Mouse (Mus musculus) spleen, postnatal 36 days (tissue): ENCODE results near the gene Pdp2.
A peak's percentile ranks its signal among the peaks of the same experiment; 100 is the strongest.

Experiments
- DNase-seq, 2 experiments: peaks; one replicate each; pipeline ENCODE4 v3.0.0; 2022; ENCODE audit warnings: low spot score in 2 of 2, mixed read lengths in 1 of 2

The Pdp2 gene

DNA sequence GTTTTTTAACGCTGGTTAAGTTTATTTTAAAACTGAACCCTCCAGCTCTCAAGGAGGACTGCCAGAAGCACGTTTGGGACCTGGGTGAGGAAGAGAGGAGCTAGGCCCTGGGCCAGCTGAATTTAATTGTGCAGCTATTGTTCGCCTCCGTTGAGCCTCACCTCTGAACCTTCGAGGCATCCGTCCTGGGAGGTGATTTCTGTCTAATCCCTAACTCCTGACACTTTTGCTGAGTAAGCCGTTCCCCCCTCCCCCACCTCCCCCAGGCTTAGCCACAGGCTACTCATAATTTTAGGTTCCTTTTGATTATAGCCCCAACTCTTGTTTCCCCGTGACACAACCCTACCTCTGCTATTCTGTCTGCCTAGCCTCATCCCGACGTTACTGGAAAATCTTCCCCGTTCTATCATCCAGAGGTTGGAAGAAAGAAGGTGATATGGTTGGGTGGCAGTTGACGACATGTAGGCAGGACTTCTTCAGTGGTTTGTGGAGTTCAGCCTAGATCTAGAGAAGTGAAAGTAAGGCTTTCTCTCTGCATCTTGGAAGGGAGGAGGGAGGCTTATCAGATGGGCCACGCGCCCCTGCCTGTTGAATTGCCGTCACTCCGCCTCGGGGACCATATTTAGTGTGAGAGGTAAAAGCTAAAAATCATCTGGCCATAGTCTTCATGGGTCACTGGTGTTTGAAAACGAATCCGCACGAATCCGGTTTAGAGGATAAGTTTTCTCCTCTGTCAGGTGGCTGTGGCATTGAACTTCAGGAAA lies 4.7 kb downstream of the Pdp2 start:
- DNase-seq = peak in 1 of 2 experiments; percentile 13

DNA sequence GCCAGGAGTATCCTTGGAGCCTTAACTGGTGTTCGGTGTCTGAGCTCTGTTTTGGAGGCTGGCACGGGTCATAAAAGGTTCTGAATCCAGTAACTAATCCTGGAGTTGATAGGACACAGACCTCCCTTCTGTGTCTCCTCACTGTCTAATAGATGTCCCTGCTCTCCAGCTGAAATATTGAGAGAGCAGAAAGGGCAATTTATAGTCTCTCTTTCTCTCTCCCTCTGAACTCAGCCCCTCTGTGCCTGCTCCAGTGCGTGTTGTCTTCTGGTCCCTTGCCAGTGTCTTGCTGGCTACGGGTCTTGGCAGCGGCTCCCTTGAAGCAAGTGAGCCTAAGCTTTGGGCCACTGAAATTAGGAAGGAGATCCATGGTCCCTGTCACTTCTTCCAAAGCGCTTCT lies 6.4 kb downstream of the Pdp2 start:
- no peak for DNase-seq

DNA sequence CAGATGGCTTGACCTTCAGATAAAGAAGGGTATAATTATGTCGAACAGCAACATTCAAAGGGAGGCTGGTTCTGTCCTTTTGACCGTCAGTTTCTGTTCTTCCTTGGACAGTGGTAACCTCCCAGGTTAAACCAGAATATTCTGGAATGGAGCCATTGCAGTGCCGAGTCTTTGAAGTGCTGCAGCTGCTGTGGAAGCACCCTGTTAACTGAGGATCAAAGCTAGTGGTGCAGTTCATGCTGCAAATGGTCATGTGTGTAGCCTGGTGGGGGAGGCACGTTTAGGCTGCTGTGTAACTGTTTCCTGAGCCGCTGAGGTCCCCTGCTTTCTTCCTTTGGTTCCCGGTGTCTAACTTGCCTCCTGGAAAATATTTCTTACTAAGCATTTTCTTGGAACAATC lies 7.2 kb downstream of the Pdp2 start:
- no peak for DNase-seq

DNA sequence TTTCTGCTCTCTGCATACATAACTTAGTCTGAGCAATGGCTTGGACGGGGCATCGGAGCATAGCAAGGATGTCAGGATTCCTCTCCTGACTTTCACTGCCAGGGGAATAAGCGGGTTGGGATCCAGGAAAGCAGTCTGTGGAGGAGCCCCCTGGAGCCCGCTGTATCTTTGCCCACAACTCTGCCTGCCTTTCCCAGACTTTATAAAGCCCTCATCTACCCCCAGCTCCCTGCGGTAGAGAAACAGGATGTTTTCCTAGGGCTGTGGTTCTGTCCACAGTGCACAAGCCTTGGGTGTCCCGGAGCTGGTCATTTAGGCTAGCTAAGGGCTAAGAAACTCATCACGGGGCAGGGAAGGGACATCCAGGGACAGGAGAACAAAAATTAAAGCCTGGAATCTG lies 10.1 kb downstream of the Pdp2 start:
- DNase-seq = no peak

DNA sequence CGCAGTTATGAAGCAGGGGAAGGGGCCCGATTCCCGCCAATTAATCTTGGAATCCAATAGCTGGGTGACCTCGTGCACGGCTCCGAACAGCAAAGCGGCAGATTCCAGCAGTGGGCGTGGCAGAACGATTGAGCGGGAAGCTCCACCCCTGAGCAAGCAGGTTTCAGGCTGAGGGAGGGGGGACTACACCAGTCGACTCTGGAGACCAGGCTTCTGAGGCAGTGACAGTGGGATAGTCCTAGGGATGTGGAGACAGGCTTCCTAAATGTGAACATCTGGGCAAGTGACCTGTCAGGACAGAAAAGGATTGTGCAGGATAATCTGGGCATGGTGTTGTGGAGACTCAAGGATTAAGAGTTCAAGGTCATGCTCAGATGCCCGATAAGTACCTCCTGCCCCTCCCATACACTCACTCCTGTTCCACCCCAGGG lies 10.7 kb downstream of the Pdp2 start:
- no peak for DNase-seq

DNA sequence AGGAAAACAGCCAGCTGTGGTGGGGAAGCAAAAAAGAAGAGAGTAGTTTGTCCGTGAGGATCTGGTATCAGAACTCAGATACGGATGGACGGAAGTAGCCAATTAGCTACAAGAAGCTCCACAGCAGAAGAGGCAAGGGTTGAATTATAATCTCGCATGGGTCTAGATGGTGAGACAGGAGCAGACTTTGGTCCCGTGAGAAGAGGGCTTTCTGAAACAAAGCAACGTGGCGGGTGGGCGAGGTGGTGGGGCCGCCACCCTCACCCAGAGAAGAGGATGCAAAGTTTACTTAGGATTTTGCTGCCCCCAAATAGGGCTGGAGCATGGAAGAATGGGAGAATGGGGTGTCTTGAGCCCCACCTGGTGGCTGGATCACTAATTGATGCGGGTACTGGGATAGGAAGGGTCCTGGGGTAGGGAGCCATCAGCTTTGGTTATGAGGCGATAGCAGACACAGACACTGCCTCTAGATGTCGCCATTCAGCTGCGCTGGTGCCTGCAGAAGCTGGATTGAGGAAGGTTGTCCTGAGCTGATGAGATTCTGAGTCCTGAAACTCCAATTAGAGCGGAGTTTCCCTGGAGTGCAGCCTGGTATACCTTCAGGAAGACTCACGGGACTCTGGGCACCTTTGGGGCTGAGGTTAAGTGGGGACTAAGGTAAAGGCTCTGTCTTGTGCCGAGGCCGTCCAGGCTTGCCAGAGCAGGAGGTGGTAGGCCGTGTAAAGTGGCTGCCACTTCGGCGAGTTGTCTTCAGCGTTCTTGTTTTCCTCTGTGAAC lies 11.4 kb downstream of the Pdp2 start:
- peak; percentile 68 to 69 for DNase-seq

DNA sequence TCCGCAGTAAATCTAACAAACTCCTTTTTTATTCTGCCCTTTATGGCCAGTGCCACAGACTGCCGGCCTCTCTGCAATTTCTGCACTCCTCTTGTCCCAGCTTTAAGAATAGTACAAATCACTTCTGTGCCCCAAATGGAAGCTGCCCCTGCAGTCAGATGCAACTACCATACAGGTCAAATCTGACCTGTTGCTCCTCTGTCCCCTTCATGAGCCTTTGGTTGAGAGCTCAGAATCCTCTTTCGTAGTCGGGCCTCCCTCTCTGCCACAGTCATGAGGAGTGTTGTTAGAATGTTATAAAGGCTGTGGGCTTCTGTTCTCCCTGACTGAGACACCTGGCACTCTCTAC lies 12.0 kb downstream of the Pdp2 start:
- DNase-seq = no peak

DNA sequence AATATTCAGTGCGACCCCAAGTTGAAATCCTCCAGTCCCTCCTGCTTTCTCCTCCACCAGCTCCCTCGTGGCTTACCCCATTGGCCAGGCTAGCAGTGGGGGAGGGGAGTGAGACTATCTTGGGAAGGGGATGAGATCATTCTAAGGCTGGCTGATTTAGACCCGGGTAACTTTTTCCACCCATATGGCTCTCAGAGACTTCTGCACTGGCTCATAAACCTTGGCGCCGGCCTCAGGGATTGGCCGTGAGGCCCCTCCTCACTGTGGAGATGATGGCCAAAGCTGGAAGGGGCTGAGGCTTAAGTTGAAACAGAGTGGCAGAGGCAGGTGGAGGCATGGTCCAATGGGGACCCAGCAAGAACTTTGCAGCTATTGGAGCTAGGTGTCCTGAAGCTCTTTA lies 15.1 kb downstream of the Pdp2 start:
- no peak for DNase-seq

DNA sequence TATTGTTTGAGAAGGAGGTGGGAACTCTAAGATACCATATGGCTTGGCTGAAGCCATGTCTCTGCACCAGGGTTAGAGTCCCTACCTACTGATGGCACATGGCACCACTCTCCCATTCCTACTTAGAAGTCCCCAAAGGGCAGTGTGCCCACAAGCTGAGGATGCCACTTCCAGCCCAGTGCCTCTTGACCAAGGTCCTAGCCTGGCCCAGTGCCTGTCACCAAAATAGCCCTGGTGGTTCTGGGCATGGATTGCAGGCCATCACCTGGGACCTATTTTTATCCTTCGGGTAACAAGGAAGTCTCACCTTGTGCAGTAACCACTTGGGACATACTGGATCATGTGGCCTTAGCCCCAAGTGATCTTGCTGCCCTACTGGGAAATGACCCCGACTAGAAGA lies 16.7 kb downstream of the Pdp2 start:
- DNase-seq = no peak

DNA sequence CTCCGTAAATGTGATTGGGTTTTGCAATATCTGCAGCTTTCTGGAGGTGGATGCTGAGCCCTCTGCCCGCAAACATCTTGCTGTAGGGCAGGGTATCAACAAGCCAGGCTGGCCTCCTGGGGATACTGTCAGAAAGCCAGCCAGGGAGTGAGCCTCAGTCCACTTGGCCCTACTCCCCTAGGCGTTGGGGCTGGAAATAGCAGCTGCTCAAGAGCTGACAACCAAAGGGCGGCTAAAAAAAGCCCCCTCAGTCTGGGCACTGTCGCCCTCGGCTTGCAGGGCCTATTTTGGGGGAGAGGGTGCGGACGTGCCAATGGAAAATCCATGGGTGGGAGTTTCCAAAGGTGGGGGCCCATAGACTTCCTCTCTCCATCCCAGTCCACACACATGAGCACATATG lies 18.0 kb downstream of the Pdp2 start:
- no peak for DNase-seq

DNA sequence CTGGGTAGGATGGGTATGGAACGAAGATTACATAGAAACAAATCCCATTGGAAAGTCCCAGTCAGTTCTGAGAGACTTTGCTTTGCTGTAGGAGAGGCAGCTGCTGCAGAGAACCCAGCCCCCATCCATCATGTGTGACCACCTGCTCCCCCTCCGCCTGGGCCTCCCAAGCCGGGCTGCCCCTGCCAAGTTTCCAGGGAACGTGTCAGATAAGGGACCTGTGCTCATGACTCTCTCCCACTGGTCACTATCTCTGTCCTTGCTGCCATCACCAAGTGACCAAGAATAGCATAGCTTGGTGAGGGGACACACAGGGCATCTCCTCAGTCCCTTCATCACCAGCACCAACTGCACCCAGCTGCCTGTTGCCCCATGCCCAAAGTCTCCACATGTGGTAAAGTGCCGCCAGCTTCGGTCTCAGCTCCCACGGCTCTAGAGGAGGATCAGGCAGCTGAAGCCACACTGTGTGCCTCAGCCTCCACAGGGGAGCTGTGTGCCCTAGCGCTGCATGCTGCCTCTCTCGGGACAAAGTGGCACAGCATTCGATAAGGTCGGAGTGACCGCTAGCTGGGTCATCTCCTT lies 19.0 kb downstream of the Pdp2 start:
- DNase-seq = no peak

DNA sequence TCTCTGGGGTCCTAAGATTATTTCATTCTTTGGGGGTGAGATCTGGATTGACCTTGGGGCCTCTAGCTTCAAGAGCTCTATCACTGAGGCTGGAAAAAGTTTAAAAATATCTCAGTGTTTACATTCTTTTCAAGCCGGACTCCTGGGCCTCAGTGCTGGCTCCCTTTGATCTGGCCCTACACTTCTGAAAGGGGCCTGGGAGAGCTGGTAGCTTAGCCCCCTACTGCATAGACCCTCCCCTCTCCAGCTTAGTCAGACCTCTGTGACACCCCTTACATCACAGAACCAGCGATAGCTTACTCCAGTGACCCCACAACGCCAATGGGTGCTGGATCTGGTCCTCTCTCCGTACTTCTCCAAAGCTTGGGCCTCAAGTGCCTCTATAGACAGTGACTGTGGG lies 20.4 kb downstream of the Pdp2 start:
- no peak for DNase-seq

DNA sequence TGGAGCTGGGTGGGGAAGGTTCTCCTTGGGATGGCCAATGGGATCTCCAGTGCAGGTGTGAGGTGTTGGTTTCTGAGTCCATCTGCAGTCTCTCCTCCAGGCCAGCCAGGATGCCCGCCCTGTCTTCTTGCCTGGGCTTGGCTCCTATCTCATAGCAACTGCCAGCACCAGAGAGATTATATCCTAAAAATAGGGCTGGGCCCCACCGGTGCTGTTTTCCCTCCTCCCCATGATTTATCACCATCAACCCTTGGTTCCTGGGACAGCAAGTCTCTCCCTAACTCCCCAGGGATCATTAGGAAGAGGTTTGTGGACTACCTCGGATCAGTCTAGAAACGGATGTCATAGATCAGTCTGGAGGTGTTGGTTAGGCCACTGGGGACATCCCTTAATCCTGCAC lies 21.9 kb downstream of the Pdp2 start:
- DNase-seq = no peak

DNA sequence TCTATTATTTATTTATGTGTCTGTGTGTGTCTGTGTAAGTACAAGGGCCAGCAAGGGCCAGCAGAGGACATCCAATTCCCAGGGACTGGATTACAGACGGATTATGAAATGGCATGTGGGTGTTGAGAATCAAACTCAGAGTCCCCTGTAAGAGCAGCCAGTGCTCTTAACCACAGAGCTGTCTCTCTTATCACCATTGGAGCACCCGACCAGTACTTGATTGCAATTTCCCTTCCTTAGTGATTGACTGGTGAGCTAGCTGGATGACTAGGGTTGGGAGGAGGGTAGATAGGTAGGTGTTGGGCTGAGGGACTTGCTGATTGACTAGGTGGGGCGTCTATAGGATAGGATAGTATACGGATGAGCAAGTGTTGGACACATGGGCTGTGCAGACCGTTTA lies 29.5 kb downstream of the Pdp2 start:
- DNase-seq = no peak

DNA sequence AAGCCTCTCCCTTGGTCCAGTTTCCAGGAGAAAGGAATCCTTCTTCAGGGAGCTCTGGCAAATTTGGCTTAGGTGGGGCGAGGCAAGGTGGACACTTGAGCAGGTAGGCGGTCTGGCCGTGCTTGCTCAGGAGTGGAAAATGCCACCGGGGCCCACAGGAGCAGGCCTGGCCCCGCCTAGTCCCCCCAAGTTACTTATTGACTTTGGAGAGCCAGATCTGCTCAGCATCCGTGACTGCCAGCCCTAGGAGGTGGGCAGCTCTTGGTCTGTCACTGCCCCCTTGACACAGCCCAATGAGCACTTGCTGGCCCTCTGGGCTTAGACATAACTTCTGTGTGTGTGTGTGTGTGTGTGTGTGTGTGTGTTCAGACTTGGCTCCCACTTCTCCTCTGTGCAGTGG lies 32.9 kb downstream of the Pdp2 start, which contains the start of gene Cdh16:
Gene Cdh16, minus strand, starts transcription at position 236 of the 400 bp plus-strand sequence.
- DNase-seq = no peak

DNA sequence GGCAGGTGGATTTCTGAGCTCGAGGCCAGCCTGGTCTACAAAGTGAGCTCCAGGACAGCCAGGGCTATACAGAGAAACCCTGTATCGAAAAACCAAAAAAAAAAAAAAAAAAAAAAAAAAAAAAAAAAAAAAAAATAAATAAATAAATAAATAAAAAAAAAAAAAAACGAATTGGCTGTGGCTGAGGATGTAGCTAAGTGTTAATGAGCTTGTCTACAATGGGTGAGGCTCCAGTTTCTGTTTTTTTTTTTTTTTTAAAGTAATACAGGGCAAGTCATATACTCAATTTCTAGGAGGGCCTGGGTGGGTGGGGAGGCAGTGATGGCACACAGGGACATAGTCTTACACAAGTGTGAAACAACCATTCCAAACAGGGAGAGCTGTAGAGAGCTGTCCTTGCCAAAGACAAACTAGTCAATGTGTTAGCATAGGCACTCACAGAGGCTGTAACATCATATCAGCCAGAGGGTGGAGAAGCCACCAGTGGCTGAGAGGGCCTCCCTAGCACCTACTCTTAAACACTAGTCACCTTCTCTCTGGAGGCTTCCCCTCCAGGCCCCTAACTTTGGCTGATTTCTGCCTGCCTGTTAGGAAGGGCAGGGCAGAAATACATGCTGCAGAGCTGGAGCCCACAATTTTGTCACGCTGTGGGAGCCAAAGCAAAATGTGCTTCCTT lies 36.0 kb downstream of the Pdp2 start:
- no peak for DNase-seq

DNA sequence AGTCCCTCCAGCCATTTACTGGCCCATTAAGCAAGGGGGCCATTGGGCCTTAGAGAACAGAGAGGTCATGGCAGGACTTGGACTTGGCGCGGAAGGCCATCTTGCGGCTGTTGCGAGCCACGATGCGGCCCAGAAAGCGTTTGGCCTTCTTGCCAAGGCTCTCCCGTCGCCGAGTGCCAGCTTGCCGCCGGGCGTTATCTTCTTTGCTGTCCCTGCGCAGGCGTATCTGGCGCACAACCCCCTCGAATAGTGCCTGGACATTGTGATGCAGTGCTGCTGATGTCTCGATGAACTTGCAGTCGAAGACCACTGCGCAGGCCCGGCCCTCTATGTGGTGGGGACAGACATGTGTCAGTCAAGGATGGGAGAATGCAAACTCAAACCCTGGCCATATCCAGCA lies 37.2 kb downstream of the Pdp2 start:
- no peak for DNase-seq

DNA sequence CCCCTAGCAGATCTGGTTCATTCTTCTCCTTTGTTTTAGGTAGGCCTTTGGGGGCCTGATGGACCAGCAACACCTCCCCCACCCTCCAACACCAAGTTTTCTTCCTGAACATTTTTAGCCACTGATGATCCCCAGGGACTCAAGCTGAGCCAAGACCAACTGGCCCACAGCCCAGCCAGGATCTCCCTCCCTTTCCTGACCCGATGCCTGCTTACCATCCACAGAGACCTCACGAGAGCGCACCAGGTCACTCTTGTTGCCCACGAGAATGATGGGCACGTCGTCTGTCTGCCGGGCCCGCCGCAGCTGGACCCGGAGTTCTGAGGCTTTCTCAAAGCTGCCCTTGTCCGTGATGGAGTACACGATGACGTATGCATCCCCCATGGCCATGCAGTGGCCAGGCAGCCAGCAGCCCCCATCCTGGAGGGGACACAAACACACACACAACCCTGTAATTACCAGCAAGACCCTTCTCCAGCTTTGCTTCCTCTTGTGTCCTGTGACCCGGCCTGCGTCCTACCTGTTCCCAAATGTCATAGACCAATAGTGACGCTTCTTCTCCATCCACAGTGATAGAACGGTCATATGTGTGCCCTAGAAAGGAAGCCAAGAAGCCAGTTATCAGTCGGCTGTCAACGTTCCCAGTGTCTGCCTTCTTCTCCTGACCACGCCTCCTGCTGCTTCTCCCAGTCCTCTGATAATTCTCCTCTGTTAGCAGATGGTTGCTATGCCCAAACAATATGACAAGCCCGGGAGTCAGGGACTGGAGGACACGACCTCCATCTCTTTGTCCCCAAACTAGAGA lies 38.3 kb downstream of the Pdp2 start:
- no peak for DNase-seq

DNA sequence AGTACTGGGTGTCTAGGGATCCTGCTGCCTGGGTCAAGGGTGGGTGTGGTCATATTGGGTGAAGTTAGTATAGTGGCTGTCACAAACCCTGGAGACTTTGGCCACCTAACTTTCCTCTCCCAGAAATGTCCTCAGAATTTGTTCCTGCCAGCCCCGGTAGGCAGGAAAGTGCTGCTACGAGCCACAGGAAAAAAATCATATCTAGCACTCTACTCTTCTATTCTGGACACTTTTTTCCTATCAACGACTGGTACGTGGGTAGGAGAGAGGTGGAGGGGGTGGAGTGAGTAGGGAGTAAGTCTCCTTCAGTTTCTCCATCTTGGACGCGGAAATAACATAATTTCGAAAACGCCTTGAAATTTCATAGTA lies 38.8 kb downstream of the Pdp2 start:
- DNase-seq = no peak

DNA sequence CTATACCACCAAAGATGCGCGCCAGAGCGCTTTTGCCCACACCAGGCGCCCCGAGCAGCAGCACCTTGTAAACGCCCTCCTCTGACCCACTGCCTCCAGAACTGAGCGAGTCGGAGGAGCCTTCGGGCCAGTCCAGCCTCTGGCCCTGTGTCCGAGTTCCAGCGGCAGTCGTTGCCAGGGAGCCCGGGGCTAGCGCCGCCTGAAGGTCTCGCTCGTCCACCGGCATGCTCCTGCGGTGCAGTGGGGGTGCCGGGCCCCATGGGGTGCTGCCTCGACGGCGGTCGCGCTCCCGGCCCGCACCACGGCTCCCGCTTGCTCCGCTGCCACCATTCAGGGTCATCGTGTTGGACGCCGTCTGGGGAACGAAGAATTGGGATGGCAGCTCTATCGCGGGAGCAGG lies 39.3 kb downstream of the Pdp2 start:
- DNase-seq = peak in 1 of 2 experiments; percentile 12

DNA sequence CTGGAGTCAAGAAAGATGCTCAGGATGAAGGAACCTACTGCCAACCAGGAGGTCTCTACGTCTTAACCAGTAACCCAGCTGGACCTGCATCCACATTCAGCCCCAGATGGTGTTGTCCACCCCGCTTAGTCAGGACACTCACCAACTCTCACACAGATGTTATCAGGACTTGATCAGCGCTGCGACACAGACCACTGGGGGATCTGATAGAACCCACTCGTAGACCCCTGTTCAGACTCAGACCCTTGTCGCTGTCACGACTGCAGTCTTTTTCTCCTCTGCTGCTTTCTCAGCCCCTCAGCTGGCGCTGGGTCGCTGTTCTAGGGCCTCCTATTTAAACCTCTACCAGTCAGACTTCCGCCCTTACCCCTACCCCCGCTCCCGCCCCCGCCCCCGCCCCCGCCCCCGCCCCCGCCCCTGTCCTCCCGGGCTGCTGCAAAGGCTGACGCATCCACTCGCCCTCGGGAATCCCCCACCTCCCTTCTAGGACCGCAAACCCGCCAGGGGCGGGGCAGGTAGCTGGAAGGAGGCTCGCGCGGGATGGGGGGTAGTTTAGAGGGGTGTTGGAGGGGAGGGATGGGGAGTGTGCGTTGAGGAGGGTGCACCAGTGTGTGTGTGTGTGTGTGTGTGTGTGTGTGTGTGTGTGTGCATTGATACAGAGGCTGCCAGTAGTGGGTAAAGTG lies 39.9 kb downstream of the Pdp2 start, which contains the start of gene Rrad:
Gene Rrad, minus strand, starts transcription at position 347 of the 683 bp plus-strand sequence.
- peak; percentile 85 to 87 for DNase-seq
